Mouse (Mus musculus): ENCODE measurements around the gene Cyp26c1.

Gene Cyp26c1

GRCm38 (mm10) chr19:37685281-37685680 is at the start of gene Cyp26c1:
Gene Cyp26c1, plus strand, starts transcription at chr19:37685581.
- no peak for DNase-seq

GRCm38 (mm10) chr19:37647994-37648393 is 37.4 kb upstream of the Cyp26c1 start:
- DNase-seq: no peak

DNA sequence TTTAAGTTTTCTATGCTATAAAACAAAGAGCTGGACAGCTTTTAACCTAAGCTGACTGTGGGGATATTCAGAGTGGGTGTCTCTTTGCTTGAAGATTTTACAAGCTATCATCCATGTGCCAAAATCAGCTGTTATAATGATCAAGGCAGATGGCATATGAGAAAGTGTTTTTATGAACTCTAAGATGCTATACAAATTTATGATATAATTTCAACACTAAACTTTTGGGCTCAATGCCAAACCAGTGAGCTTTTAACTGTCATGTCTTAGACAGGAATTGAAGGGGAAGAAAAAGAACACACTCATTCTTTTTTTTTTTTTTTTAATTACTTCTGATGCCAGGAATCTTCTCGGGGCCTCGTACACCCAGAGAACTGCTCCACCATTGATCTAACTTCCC is 34.9 kb upstream of the Cyp26c1 start:
- DNase-seq: no peak

DNA sequence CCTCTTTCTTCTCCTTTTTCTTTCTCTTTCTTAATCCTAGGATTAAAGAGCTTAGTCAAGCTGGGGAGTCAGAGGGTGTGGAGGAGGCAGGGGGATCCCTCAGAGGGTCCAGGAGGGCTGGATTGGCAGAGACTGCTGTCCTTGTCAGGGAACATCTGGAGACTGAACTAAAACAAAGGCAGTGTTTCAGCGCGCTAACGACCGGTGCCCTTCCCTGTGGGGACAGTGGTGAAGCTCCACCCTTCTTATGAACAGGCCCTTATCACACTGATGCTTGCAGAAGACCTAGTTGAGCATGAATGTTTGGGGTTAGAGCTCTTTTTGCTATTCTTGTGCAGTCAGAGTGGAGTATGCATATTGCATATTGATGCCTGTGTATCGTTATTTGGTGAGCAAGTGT is 31.4 kb upstream of the Cyp26c1 start:
- DNase-seq: no peak

- no peak for DNase-seq
Measured at GRCm38 (mm10) chr19:37656441-37656840, 28.9 kb upstream of the Cyp26c1 start.

DNA sequence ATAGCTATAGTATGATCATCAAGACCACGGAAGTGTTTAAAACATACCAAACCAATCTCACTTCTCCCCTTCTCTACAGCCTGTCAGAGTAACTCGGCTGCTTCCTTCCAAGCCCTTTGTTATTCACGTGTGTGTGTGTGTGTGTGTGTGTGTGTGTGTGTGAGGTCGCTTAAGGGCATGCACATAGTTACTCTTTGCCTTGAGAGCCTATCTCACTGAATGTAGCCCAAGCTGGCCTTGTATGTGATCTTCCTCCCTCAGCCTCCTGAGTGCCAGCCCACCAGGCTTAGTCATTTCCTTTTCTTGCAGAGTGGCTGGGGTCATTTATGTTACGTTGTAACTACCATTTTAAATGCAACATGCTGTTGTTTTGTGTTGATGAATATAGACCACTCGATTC is 20.1 kb upstream of the Cyp26c1 start:
- no peak for DNase-seq

- DNase-seq: no peak
Measured at GRCm38 (mm10) chr19:37667855-37668594, 17.4 kb upstream of the Cyp26c1 start.

- no peak for DNase-seq
Measured at GRCm38 (mm10) chr19:37668657-37669056, 16.7 kb upstream of the Cyp26c1 start.

DNA sequence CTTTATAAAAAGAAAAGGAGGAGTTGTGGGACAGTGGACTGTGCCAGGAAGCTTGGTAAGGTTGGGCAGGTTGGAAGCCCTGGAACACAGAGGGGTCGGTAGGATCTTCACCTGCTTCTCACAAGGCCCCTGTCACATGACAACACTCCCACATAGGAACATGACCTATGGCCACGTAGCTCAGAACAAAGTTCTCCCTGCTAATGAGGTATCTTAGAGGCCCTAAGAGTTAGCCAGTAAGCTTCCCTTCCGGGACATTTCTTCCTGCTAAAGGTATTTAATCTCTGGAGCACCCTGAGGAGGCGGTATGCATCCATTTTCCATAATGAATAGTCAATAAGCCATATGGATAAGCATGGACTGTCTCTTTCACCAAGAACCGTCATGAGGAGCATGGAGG is 15.9 kb upstream of the Cyp26c1 start:
- no peak for DNase-seq

- DNase-seq: no peak
Measured at GRCm38 (mm10) chr19:37673393-37673792, 12.0 kb upstream of the Cyp26c1 start.

DNA sequence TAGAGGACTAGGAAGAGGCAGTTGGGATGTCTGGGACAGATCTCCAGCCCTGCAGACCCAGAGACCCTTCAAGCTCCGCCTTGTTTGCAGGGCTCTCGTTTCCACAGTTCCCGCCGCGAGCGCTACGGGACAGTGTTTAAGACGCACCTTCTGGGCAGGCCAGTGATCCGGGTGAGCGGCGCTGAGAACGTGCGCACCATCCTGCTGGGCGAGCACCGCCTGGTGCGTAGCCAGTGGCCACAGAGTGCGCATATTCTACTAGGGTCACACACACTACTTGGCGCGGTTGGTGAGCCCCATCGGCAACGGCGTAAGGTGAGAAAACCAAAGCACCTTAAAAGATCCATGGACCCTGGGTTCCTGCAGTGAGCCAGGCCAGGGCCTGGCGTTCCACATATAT is 966 bp downstream of the Cyp26c1 start:
- no peak for DNase-seq

- DNase-seq: no peak
Measured at GRCm38 (mm10) chr19:37686941-37687850, 1.8 kb downstream of the Cyp26c1 start.

GRCm38 (mm10) chr19:37689478-37689877 is 4.1 kb downstream of the Cyp26c1 start:
- DNase-seq: no peak

DNA sequence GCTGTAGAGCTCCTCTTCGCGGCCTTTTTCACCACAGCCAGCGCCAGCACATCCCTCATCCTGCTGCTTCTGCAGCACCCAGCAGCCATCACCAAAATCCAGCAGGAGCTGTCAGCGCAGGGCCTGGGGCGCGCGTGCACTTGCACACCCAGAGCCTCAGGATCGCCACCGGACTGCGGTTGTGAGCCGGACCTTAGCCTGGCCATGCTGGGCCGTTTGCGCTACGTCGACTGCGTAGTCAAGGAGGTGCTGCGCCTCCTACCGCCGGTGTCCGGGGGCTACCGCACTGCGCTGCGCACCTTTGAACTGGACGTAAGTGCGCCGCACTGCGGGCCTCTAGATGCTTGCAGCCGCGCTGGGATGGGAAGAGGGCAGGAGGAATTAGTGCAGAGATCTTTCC is 5.3 kb downstream of the Cyp26c1 start:
- DNase-seq: no peak

- no peak for DNase-seq
Measured at GRCm38 (mm10) chr19:37692879-37693278, 7.5 kb downstream of the Cyp26c1 start.

DNA sequence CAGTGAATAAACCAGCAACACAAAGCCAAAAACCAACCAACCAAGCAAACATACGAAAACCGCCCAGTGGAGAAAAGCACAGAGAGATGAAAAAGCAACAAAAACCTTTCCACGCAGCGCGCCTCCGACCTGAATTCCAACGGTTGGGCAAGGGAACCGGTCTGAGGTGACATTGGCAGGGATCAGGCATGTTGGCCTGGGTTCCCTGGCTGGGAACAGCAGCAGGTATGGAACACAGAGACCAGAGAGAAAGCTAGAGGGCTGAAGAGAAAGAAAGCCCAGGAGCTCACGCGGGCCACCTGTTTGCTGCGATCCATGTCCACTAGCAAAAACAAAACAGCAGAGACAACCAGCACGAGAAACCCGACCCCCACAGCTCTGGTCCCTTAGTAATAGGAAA is 9.8 kb downstream of the Cyp26c1 start:
- DNase-seq: no peak

GRCm38 (mm10) chr19:37695762-37696602 is 10.6 kb downstream of the Cyp26c1 start:
- no peak for DNase-seq

- no peak for DNase-seq
Measured at GRCm38 (mm10) chr19:37696603-37697334, 11.4 kb downstream of the Cyp26c1 start.

DNA sequence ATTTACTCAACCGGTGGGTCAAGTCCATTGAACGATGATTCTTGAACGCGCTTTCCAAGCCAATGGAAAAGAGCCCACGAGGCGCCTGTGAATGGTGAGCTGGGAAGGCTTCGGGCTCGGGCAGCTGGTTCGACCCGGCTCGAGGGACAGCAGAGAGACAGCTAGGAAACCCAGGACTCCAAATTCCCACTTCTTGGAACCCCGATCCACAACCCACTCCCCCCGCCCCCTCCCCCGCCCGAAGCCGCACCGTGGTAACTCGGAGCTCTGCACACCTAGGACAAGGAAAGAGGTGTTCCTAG is 11.9 kb downstream of the Cyp26c1 start:
- no peak for DNase-seq

GRCm38 (mm10) chr19:37697651-37698272 is 12.4 kb downstream of the Cyp26c1 start, which contains the start of gene Cyp26a1:
Gene Cyp26a1, plus strand, starts transcription at chr19:37697798.
- no peak for DNase-seq

- DNase-seq: no peak
Measured at GRCm38 (mm10) chr19:37698273-37699160, 13.1 kb downstream of the Cyp26c1 start.
